Mouse (Mus musculus) midbrain, embryonic 15.5 days (tissue): ENCODE results near the gene Slc12a6. TPM values are rescaled to one million over a fixed set of nuclear protein-coding genes. Genes with fewer than 3 reads are reported as not detected.

Source experiments
- ATAC-seq: fragments of 200-750 bp; cut with Nextera tagmentation; replicated peaks from 2 replicates; pipeline ENCODE4 v1.8.0; 2017; ENCODE audit warnings: moderate TSS enrichment
- H3K27ac ChIP-seq: fragments of 300-500 bp; sonication (generic); 2 replicates; pipeline ENCODE4 v1.5.1; 2015; ENCODE audit warnings: mild to moderate bottlenecking, inconsistent platforms
- H3K27me3 ChIP-seq: fragments of 300-500 bp; sonication (generic); replicated peaks from 2 replicates; pipeline ENCODE4 v1.6.1; 2015; ENCODE audit warnings: inconsistent platforms
- H3K36me3 ChIP-seq: fragments of 300-500 bp; sonication (generic); replicated peaks from 2 replicates; pipeline ENCODE4 v1.6.1; 2015; ENCODE audit warnings: inconsistent platforms
- H3K4me1 ChIP-seq: fragments of 300-500 bp; sonication (generic); 2 replicates; pipeline ENCODE4 v1.6.1; 2015; ENCODE audit warnings: inconsistent platforms
- H3K4me2 ChIP-seq: fragments of 300-500 bp; sonication (generic); 2 replicates; pipeline ENCODE4 v1.6.1; 2015; ENCODE audit warnings: inconsistent platforms, mild to moderate bottlenecking, moderate library complexity
- H3K4me3 ChIP-seq: fragments of 300-500 bp; sonication (generic); 2 replicates; pipeline ENCODE4 v1.5.1; 2015; ENCODE audit warnings: mild to moderate bottlenecking, inconsistent platforms
- H3K9ac ChIP-seq: fragments of 300-500 bp; sonication (generic); 2 replicates; pipeline ENCODE4 v1.6.1; 2015; ENCODE audit warnings: mild to moderate bottlenecking, inconsistent platforms
- H3K9me3 ChIP-seq: fragments of 300-500 bp; sonication (generic); 2 replicates; pipeline ENCODE4 v1.6.1; 2016; ENCODE audit warnings: inconsistent platforms
- WGBS: fragments of 180-500 bp; shearing (Covaris S2); methylation state at CpG from one replicate; pipeline ENCODE4 v1.1.7; 2015; ENCODE audit warnings: mixed read lengths; 5-methylcytosine and 5-hydroxymethylcytosine counted together
- polyA plus RNA-seq: library from polyadenylated mRNA; unstranded; fragments of >200 nt; fragmentation: Nextera tagmentation; extraction: Ambion mirVana; gene quantifications from 2 replicates; pipeline ENCODE4 v1.2.1, GENCODE M21; 2015

Gene Slc12a6
- polyA plus RNA-seq, 1 experiment from 2014 or later: 21.2 TPM

- no peaks in the 10 kb centered on the region for H3K27me3 ChIP-seq
- H3K27ac ChIP-seq: no peak overlapping the region
- WGBS: 97% methylated on average over 4 of the region's 4 CpGs
- no peaks in the 10 kb centered on the region for H3K4me1 ChIP-seq
- no peak overlapping the region for H3K4me2 ChIP-seq
- no peaks in the 10 kb centered on the region for H3K9me3 ChIP-seq
- H3K36me3 ChIP-seq: no peaks in the 10 kb centered on the region
- no peak overlapping the region for H3K4me3 ChIP-seq
- no peak for ATAC-seq
- no peak overlapping the region for H3K9ac ChIP-seq
These were observed 32.6 kb downstream of the Slc12a6 start for GRCm38 (mm10) chr2:112298221-112298620.

- Histone ChIP-seq H3K9ac (no peak overlapping the region), H3K27ac (no peak overlapping the region), H3K4me2 (no peak overlapping the region), H3K4me3 (no peak overlapping the region), H3K36me3 (no peaks in the 10 kb centered on the region), H3K4me1 (no peaks in the 10 kb centered on the region), H3K27me3 (no peaks in the 10 kb centered on the region), H3K9me3 (no peaks in the 10 kb centered on the region)
- ATAC-seq: no peak
- WGBS: 94% methylated on average over 3 of the region's 3 CpGs
These were observed 43.0 kb downstream of the Slc12a6 start for GRCm38 (mm10) chr2:112308671-112309070.

GRCm38 (mm10) chr2:112309161-112309600 is 43.6 kb downstream of the Slc12a6 start:
- Histone ChIP-seq H3K4me3 (no peak overlapping the region), H3K9ac (no peak overlapping the region), H3K4me1 (no peaks in the 10 kb centered on the region), H3K27ac (no peak overlapping the region), H3K27me3 (no peaks in the 10 kb centered on the region), H3K36me3 (no peaks in the 10 kb centered on the region), H3K9me3 (no peaks in the 10 kb centered on the region), H3K4me2 (no peak overlapping the region)
- ATAC-seq: no peak
- WGBS: 77% methylated on average over 10 of the region's 10 CpGs

GRCm38 (mm10) chr2:112315638-112316037 is 50.0 kb downstream of the Slc12a6 start:
- Histone ChIP-seq H3K4me2 (no peak overlapping the region), H3K36me3 (no peaks in the 10 kb centered on the region), H3K9ac (no peak overlapping the region), H3K9me3 (no peaks in the 10 kb centered on the region), H3K27ac (no peak overlapping the region), H3K4me1 (no peaks in the 10 kb centered on the region), H3K27me3 (no peaks in the 10 kb centered on the region), H3K4me3 (no peak overlapping the region)
- no peak for ATAC-seq
- WGBS: 79% methylated on average over 7 of the region's 7 CpGs

- Histone ChIP-seq H3K4me1 (no peaks in the 10 kb centered on the region), H3K27me3 (no peaks in the 10 kb centered on the region), H3K36me3 (no peaks in the 10 kb centered on the region), H3K9me3 (no peaks in the 10 kb centered on the region), H3K4me3 (no peak overlapping the region), H3K9ac (no peak overlapping the region), H3K4me2 (no peak overlapping the region), H3K27ac (no peak overlapping the region)
- ATAC-seq: no peak
- WGBS: 92% methylated on average over 2 of the region's 2 CpGs
These were observed 52.6 kb downstream of the Slc12a6 start for GRCm38 (mm10) chr2:112318227-112318626.

- Histone ChIP-seq H3K9ac (no peak overlapping the region), H3K4me3 (no peak overlapping the region), H3K27me3 (no peaks in the 10 kb centered on the region), H3K4me1 (no peaks in the 10 kb centered on the region), H3K9me3 (no peaks in the 10 kb centered on the region), H3K4me2 (no peak overlapping the region), H3K36me3 (no peaks in the 10 kb centered on the region), H3K27ac (no peak overlapping the region)
- no peak for ATAC-seq
- 93% methylated on average over 7 of the region's 7 CpGs for WGBS
These were observed 53.3 kb downstream of the Slc12a6 start for GRCm38 (mm10) chr2:112318905-112319304.

GRCm38 (mm10) chr2:112328069-112328777 is 62.6 kb downstream of the Slc12a6 start:
- Histone ChIP-seq H3K4me3 (no peak overlapping the region), H3K4me2 (no peak overlapping the region), H3K9me3 (no peaks in the 10 kb centered on the region), H3K27ac (no peak overlapping the region), H3K27me3 (no peaks in the 10 kb centered on the region), H3K36me3 (no peaks in the 10 kb centered on the region), H3K9ac (no peak overlapping the region), H3K4me1 (no peaks in the 10 kb centered on the region)
- 90% methylated on average over 11 of the region's 11 CpGs for WGBS
- no peak for ATAC-seq

- H3K36me3 ChIP-seq: peaks cover 17% of the 10 kb centered on the region
- H3K9ac ChIP-seq: no peak overlapping the region
- H3K4me3 ChIP-seq: no peak overlapping the region
- H3K4me1 ChIP-seq: no peaks in the 10 kb centered on the region
- H3K27me3 ChIP-seq: no peaks in the 10 kb centered on the region
- no peak overlapping the region for H3K4me2 ChIP-seq
- no peak overlapping the region for H3K27ac ChIP-seq
- WGBS: 77% methylated on average over 4 of the region's 4 CpGs
- no peak for ATAC-seq
- H3K9me3 ChIP-seq: no peaks in the 10 kb centered on the region
These were observed 66.7 kb downstream of the Slc12a6 start for GRCm38 (mm10) chr2:112332051-112332898.

GRCm38 (mm10) chr2:112337211-112337610 is 71.6 kb downstream of the Slc12a6 start:
- H3K4me1 ChIP-seq: no peaks in the 10 kb centered on the region
- H3K36me3 ChIP-seq: peaks cover 29% of the 10 kb centered on the region
- H3K9ac ChIP-seq: no peak overlapping the region
- H3K4me2 ChIP-seq: no peak overlapping the region
- no peak overlapping the region for H3K27ac ChIP-seq
- H3K9me3 ChIP-seq: no peaks in the 10 kb centered on the region
- no peak overlapping the region for H3K4me3 ChIP-seq
- WGBS: 93% methylated on average over 6 of the region's 6 CpGs
- ATAC-seq: no peak
- no peaks in the 10 kb centered on the region for H3K27me3 ChIP-seq

GRCm38 (mm10) chr2:112339736-112340135 is 74.1 kb downstream of the Slc12a6 start:
- Histone ChIP-seq H3K27me3 (no peaks in the 10 kb centered on the region), H3K4me1 (no peaks in the 10 kb centered on the region), H3K9me3 (no peaks in the 10 kb centered on the region), H3K9ac (no peak overlapping the region), H3K27ac (no peak overlapping the region), H3K4me2 (no peak overlapping the region), H3K4me3 (no peak overlapping the region), H3K36me3 (peaks cover 28% of the 10 kb centered on the region)
- 89% methylated on average over 2 of the region's 2 CpGs for WGBS
- ATAC-seq: no peak

- H3K9me3 ChIP-seq: no peaks in the 10 kb centered on the region
- H3K27me3 ChIP-seq: no peaks in the 10 kb centered on the region
- 79% methylated on average over 3 of the region's 3 CpGs for WGBS
- H3K4me3 ChIP-seq: no peak overlapping the region
- no peak overlapping the region for H3K9ac ChIP-seq
- ATAC-seq: no peak
- no peak overlapping the region for H3K4me2 ChIP-seq
- H3K4me1 ChIP-seq: no peaks in the 10 kb centered on the region
- peaks cover 22% of the 10 kb centered on the region; the same call in 1 of the 2 replicates for H3K36me3 ChIP-seq
- H3K27ac ChIP-seq: no peak overlapping the region
These were observed 75.5 kb downstream of the Slc12a6 start for GRCm38 (mm10) chr2:112341117-112341516.

- no peak overlapping the region for H3K4me3 ChIP-seq
- no peak overlapping the region for H3K9ac ChIP-seq
- peaks cover 33% of the 10 kb centered on the region for H3K36me3 ChIP-seq
- H3K4me2 ChIP-seq: no peak overlapping the region
- WGBS: 92% methylated on average over 3 of the region's 3 CpGs
- no peaks in the 10 kb centered on the region for H3K9me3 ChIP-seq
- H3K27ac ChIP-seq: no peak overlapping the region
- H3K4me1 ChIP-seq: no peaks in the 10 kb centered on the region
- no peak for ATAC-seq
- no peaks in the 10 kb centered on the region for H3K27me3 ChIP-seq
These were observed 82.6 kb downstream of the Slc12a6 start for GRCm38 (mm10) chr2:112348246-112348645.
